Mouse (Mus musculus) testis, adult 2 months (tissue): ENCODE measurements at regions not wholly inside any gene's neighbourhood (a gene's known extent, or its start where the extent isn't known, plus 50 kb on each side); places are given as distances from the start of the nearest gene placed in this dataset.

Experiments
- CTCF ChIP-seq: fragments of 200-500 bp; IDR thresholded peaks from 2 replicates; pipeline ENCODE4 v1.5.1; 2012; ENCODE audit warnings: low read depth, mild to moderate bottlenecking, inconsistent platforms, low read length, moderate library complexity; ENCODE audit not compliant: control insufficient read depth, insufficient read depth, insufficient replicate concordance
- POLR2A ChIP-seq: fragments of 200-500 bp; IDR thresholded peaks from 2 replicates; pipeline ENCODE4 v1.6.1; 2012; ENCODE audit warnings: low read depth, mild to moderate bottlenecking, inconsistent platforms, low read length, moderate library complexity; ENCODE audit not compliant: control insufficient read depth

GRCm38 (mm10) chr12:79975466-79976239 is 137.2 kb downstream of the Zfp36l1 start:
- TF ChIP-seq CTCF (no peak), POLR2A (no peak)
